Mouse (Mus musculus): ENCODE measurements around the gene Zfp101. TPM values are rescaled to one million over a fixed set of nuclear protein-coding genes. Genes with fewer than 3 reads are reported as not detected.

The Zfp101 gene
- total RNA-seq (2021), result 10 to 100 TPM; 11.2 to 13.2 TPM

GRCm38 (mm10) chr17:33394182-33395034 is at the start of gene Zfp101:
Gene Zfp101, minus strand, starts transcription at chr17:33394641.
- DNase-seq (ENCODE audit: low spot score in 2 of 2), result peak; percentile 88 to 97
- intact Hi-C loops (cut with DNase I), result loop anchor here (1.0 kb wide), 1 partner anchor 35 kb away; no protein-coding TSS in a partner anchor

DNA sequence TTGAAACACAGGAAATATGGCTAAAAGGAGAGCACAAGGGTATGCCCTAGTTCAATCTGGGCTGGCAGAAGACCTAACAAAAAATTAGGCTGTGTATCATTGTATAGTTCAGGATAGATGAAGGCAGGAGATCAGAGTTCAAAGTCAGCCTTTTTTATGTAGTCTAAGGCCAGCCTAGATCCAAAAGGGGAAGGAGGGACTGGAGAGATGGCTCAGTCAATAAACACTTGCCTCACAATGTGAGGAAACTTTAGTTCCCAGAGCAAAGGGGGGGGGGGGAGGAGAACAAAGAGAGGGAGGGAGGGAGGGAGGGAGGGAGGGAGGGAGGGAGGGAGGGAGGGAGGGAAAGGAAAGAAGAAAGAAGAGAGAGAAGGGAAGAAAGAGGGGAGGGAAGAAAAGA is 46.7 kb upstream of the Zfp101 start:
- intact Hi-C loops (cut with DNase I), result no loop called here
- DNase-seq (ENCODE audit: low spot score in 2 of 2), result no peak

DNA sequence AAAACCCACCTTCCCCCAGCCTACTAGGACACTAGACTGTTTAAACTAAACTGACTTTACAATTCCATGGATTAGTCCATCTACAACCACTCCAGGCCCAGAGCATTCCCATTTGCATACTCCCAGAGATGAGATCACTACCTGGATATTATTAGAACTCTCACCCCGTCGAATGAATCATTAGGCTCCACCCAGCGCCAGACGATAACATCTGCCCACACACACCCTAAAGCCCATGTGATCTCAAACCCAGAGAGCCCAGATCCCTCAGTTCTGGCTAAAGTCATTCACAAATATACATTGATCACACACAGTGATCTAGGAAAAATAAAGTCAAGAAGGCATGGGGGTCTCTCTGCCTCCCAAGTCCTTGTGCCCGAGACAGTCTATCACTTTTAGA is 45.5 kb upstream of the Zfp101 start:
- intact Hi-C loops (cut with DNase I), result loop anchor here (2.0 kb wide), 2 partner anchors 99 to 361 kb away; no protein-coding TSS in a partner anchor
- peak in 1 of 2 experiments; percentile 32 for DNase-seq (ENCODE audit: low spot score in 2 of 2)

DNA sequence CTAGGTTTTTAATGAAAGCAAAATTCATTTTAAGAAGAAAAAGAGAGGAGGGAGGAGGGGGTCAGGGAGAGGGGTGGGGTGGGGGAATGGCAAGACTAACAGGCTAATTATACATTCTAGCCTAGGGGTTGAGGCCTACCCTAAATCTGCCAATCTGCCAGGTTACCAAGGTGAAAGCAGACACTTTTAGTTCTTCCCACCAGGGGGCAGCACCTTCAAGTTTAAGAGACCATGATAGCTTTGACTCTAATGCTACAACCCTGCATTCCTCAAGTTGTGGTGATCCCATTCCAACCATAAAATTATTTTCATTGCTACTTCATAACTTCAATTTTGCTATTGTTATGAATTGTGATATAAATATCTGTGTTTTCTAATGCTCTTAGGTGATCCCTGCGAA is 44.7 kb upstream of the Zfp101 start:
- peak; percentile 58 to 75 for DNase-seq (ENCODE audit: low spot score in 2 of 2)

GRCm38 (mm10) chr17:33432019-33432946 is 37.8 kb upstream of the Zfp101 start, which contains the start of gene Actl9:
Gene Actl9, plus strand, starts transcription at chr17:33432896.
- DNase-seq (ENCODE audit: low spot score in 2 of 2), result no peak
- intact Hi-C loops (cut with DNase I), result no loop called here

More for the DNA sequence above, 44.7 kb upstream of the Zfp101 start:
- intact Hi-C loops (cut with DNase I), result loop anchor here (2.0 kb wide), 2 partner anchors 100 to 362 kb away; no protein-coding TSS in a partner anchor

DNA sequence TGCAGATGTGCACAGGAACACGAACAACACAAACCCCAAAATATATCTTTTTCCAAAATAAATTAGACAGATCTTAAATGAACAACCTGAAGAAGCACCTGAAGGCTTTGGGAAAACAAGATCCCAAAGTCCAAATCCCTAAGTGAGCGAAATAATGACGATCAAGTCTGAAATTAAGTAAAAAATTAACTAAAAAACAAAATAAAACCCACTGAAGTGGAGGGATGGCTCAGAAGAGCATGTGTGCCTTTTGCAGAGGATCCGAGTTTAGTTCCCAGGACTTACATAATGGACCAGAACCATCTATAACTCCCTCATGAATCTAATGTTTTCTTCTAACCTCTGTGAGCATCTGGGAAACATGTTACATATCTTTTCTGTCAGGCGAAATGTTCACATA is 2.2 kb downstream of the Zfp101 start:
- no peak for DNase-seq (ENCODE audit: low spot score in 2 of 2)
- intact Hi-C loops (cut with DNase I), result no loop called here

DNA sequence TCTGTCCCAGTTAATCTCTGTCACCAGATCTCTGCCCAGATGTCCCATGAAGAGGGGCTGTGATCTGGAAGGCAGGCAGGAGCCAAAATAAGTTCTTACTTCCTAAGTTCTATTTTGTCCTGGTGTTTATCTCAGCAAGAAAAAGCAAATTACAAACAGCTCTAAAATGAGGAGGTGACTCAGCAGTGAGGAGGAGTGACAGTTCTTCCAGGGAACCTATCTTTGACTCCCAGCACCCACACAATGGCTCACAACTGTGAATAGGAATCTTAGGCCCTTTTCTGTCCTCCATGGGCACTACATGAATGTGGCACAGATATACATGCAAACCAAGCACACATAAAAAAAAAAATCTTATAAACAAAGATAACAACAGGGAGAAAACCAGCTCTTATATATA is 8.7 kb downstream of the Zfp101 start:
- peak in 1 of 2 experiments; percentile 74 for DNase-seq (ENCODE audit: low spot score in 2 of 2)
- intact Hi-C loops (cut with DNase I), result no loop called here

GRCm38 (mm10) chr17:33372795-33373194 is 21.6 kb downstream of the Zfp101 start:
- intact Hi-C loops (cut with DNase I), result no loop called here
- DNase-seq (ENCODE audit: low spot score in 2 of 2), result no peak

DNA sequence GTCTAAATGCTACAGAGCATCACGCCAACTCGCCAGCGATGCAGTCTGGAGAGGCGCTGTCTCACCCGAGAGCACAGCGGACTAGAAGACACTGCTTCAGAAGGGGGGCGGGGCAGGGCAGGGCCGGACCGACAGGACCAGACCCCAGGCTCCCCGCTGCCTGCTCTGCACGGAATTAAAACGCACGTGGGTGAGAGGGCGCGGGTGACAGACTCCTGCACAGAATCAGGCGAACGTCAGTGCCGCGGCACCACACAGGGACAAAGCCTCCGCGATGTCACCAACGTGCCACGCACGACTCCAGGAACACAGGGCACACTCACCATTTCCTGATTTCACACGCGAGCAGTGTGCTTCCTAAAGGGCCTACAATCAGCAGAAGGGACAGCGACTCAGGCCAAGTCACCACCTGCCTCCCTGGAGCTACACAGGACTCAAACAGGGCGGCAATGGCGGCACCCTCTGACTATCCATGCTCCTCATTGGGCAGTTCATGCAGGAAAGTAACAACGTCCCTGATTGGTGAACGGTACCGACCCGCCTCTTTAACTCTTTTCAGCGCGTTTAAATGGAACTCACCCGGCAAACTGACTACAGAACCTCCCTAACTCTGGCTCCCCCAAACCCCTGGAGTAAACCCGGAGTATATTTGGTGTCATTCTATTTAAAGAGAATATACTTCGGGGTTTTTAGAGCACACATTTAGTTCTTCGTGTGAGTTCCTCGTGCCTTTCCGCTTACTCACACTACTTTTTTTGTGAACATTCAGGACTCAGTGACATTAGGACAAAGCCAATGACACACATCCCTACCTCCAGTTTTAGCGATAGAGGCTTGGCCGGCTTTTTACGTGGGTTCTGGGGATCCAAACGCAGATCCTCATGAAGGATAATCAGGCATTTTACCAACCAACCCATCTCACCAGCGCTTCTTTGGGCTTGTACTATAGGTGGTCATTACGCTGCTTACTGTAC is 35.7 kb downstream of the Zfp101 start, which contains the start of gene Zfp81:
Zfp81 (minus strand) TSS at position 468 of the 974 bp plus-strand sequence.
- intact Hi-C loops (cut with DNase I), result loop anchor here (1.0 kb wide), 2 partner anchors 12 to 36 kb away; partner anchors contain the start of gene Zfp101
- DNase-seq (ENCODE audit: low spot score in 2 of 2), result peak; percentile 90 to 96

DNA sequence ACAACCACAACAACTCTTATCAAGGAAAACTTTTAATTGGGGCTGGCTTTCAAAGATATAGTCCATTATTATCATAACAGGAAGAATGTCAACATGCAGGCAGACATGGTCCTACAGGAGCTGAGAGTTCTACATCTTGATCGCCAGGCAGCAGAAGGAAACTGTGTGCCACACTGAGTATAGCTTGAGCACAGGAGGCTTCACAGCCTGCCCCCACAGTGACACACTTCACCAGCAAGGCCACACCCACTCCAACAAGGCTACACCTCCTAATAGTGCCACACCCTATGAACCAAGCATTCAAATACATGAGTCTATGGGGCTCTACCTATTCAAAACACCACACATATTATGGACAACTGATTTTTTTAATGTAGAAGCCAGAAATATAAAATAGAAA is 41.5 kb downstream of the Zfp101 start:
- DNase-seq (ENCODE audit: low spot score in 2 of 2), result no peak
- intact Hi-C loops (cut with DNase I), result no loop called here

Other genes with a start within 250 kb of the Zfp101 start
- not detected for gene Olfr55, start 226.2 kb downstream of the Zfp101 start, total RNA-seq (2021)
- gene Olfr239, start 203.3 kb downstream of the Zfp101 start, total RNA-seq (2021), result not detected
- 1 to 10 TPM; 1.0 to 1.3 TPM for gene Olfr1564, start 173.0 kb downstream of the Zfp101 start, total RNA-seq (2021)
- 10 to 100 TPM; 13.5 to 14.3 TPM for gene Zfp955a, start 139.5 kb downstream of the Zfp101 start, total RNA-seq (2021)
- gene Olfr63, start 130.0 kb downstream of the Zfp101 start, total RNA-seq (2021), result not detected
- 10 to 100 TPM; 29.6 to 34.8 TPM for gene Zfp955b, start 105.1 kb downstream of the Zfp101 start, total RNA-seq (2021)
- gene Zfp81, start 35.8 kb downstream of the Zfp101 start, total RNA-seq (2021), result 10 to 100 TPM; 16.6 to 20.0 TPM
- gene Actl9, start 38.3 kb upstream of the Zfp101 start, total RNA-seq (2021), result not detected
- 10 to 100 TPM; 30.4 to 32.0 TPM for gene Adamts10, start 129.6 kb upstream of the Zfp101 start, total RNA-seq (2021)
- 1 to 10 TPM; 1.6 to 2.2 TPM for gene Myo1f, start 161.1 kb upstream of the Zfp101 start, total RNA-seq (2021)
- 10 to 100 TPM; 43.0 to 45.3 TPM for gene Zfp414, start 234.4 kb upstream of the Zfp101 start, total RNA-seq (2021)
- gene Pram1, start 243.4 kb upstream of the Zfp101 start, total RNA-seq (2021), result not detected